Mouse (Mus musculus) testis, adult 2 months (tissue): ENCODE measurements at regions not wholly inside any gene's neighbourhood (a gene's known extent, or its start where the extent isn't known, plus 50 kb on each side); places are given as distances from the start of the nearest gene placed in this dataset.

Source experiments
- H3K27ac ChIP-seq: fragments of 200-500 bp; 2 replicates; pipeline ENCODE4 v1.5.1; 2012; ENCODE audit warnings: low read depth, low read length; ENCODE audit not compliant: control insufficient read depth, insufficient read depth
- H3K27me3 ChIP-seq: fragments of 200-500 bp; 2 replicates; pipeline ENCODE4 v1.6.1; 2012; ENCODE audit warnings: mild to moderate bottlenecking, low read length, moderate library complexity; ENCODE audit not compliant: control insufficient read depth, insufficient read depth
- H3K36me3 ChIP-seq: fragments of 200-500 bp; 2 replicates; pipeline ENCODE4 v1.6.1; 2012; ENCODE audit warnings: mild to moderate bottlenecking, low read length; ENCODE audit not compliant: control insufficient read depth, insufficient read depth
- H3K4me1 ChIP-seq: fragments of 200-500 bp; 2 replicates; pipeline ENCODE4 v1.6.1; 2012; ENCODE audit warnings: low read length; ENCODE audit not compliant: control insufficient read depth, insufficient read depth
- H3K4me3 ChIP-seq: fragments of 200-500 bp; 2 replicates; pipeline ENCODE4 v1.5.1; 2012; ENCODE audit warnings: low read depth, mild to moderate bottlenecking, low read length, moderate library complexity, mixed read lengths; ENCODE audit not compliant: control insufficient read depth
- CTCF ChIP-seq: fragments of 200-500 bp; IDR thresholded peaks from 2 replicates; pipeline ENCODE4 v1.5.1; 2012; ENCODE audit warnings: low read depth, mild to moderate bottlenecking, inconsistent platforms, low read length, moderate library complexity; ENCODE audit not compliant: control insufficient read depth, insufficient read depth, insufficient replicate concordance
- POLR2A ChIP-seq: fragments of 200-500 bp; IDR thresholded peaks from 2 replicates; pipeline ENCODE4 v1.6.1; 2012; ENCODE audit warnings: low read depth, mild to moderate bottlenecking, inconsistent platforms, low read length, moderate library complexity; ENCODE audit not compliant: control insufficient read depth

DNA sequence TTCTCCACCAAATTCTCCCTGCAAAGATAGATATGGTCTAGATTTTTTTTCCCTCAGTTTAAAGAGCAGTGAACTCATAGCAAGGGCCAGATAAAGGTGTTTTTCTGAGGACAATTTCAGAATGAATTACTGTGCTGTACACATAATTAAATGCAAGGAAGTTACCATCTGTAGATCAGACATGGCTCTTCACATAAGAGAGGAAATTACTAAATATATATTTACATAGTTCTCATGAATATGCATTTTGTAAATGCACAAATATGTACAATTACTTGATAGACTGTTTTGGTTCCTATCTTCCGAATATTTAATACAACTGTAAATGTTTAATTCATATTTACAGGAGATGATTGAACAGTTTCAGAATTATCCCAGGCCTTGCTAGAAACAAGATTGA is 769.9 kb upstream of the A1bg start:
- H3K36me3 ChIP-seq = no peaks in the 10 kb centered on the region
- no peaks in the 10 kb centered on the region for H3K27me3 ChIP-seq
- no peaks in the 10 kb centered on the region for H3K4me1 ChIP-seq
- no peak overlapping the region for H3K27ac ChIP-seq
- H3K4me3 ChIP-seq = no peak overlapping the region
- TF ChIP-seq POLR2A (no peak), CTCF (no peak)

DNA sequence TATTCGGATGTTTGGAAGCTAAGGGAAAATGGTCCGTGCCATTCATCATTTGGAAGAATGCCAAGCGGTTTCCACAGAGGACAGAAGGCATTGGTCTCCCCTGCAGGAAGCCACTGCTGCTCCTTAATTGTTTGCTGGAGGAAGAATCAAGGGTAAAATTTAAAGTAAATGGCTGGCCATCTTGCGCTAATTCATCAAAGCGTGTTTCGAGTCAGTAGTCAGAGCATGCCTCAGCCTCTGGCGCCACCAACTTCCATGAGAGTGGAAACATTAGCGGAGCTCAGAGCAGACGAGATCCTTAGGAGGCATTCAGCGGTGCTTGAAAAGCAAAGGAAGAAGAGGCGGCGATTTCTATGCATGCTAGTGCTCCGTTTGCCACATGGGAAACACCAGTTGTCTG is 767.6 kb upstream of the A1bg start:
- H3K27ac ChIP-seq = no peak overlapping the region
- no peak overlapping the region for H3K4me3 ChIP-seq
- H3K27me3 ChIP-seq = no peaks in the 10 kb centered on the region
- no peaks in the 10 kb centered on the region for H3K36me3 ChIP-seq
- H3K4me1 ChIP-seq = no peaks in the 10 kb centered on the region
- TF ChIP-seq CTCF (no peak), POLR2A (no peak)

DNA sequence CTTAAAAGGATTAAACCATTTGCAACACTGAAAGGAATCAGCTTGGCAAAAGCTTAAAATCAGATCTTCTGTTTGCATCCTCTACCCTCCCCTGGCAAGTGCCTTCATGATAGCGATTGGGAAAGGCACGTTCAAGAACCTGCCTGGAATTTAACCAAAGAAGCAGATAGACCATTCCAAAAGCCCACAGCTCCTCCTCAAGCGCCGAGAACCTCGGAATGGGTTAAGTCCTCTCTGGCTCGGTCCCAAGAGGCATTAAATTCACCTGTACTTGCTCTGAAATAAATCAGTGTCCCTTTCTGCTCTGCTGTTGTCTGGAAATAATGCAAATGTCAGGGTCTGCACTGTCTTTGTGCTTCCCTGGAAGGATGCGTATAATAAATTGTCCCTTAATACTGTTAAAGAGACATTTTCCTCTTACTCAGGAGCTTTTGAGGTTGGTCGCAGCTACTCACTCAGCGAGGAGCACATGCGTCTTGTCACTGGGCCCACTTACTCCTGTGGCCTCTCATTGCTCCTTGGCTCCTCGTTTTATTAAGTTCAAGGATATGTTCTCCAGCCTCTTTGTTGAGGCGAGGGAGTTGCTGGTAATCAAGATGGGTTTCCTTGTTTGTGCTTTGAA is 767.1 kb upstream of the A1bg start:
- Histone ChIP-seq H3K27ac (no peak overlapping the region), H3K4me3 (no peak overlapping the region), H3K4me1 (no peaks in the 10 kb centered on the region), H3K36me3 (no peaks in the 10 kb centered on the region), H3K27me3 (no peaks in the 10 kb centered on the region)
- TF ChIP-seq POLR2A (no peak), CTCF (no peak)

DNA sequence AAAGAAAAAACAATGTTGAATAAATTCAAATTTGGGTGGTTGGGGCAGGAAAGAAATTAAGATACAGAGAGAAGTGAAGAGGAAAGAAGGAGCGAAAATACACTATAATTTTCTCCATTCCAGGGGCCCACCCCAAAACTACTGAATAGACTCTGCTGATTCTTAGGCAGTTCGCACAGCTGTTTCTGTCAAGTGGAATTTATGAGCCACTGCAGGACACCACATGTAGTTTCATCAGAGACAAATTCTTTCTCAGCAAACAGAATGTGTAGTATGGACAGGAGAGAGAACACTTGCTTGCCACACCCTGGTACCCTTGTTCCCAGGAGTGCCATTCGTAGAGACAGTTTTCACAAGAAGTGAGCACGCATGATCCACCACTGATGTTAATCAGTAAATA is 760.2 kb upstream of the A1bg start:
- TF ChIP-seq CTCF = no peak
- TF ChIP-seq POLR2A = no peak
- no peaks in the 10 kb centered on the region for H3K36me3 ChIP-seq
- H3K27ac ChIP-seq = no peak overlapping the region
- no peaks in the 10 kb centered on the region for H3K4me1 ChIP-seq
- H3K27me3 ChIP-seq = no peaks in the 10 kb centered on the region
- H3K4me3 ChIP-seq = no peak overlapping the region

DNA sequence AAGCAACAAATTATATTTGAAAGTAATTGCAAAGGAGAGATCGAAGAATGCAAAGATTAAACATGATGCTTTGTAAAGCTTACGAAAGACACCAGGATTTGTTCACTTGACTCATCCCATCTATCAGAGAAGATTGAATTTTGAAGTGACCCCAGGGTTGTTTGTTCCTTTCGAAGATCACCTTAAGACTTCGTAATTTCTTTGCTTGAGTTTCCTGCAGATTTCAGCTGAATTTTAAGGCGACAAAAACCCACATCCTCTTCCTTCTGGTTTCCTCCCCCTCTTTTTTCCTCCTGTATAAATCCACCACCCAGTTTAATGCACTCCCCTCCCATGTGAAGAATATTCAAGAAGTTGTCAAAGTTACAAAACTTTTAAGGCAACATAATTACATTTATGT is 747.7 kb upstream of the A1bg start:
- Histone ChIP-seq H3K27ac (no peak overlapping the region), H3K36me3 (no peaks in the 10 kb centered on the region), H3K4me1 (no peaks in the 10 kb centered on the region), H3K4me3 (no peak overlapping the region), H3K27me3 (no peaks in the 10 kb centered on the region)
- TF ChIP-seq CTCF (no peak), POLR2A (no peak)

DNA sequence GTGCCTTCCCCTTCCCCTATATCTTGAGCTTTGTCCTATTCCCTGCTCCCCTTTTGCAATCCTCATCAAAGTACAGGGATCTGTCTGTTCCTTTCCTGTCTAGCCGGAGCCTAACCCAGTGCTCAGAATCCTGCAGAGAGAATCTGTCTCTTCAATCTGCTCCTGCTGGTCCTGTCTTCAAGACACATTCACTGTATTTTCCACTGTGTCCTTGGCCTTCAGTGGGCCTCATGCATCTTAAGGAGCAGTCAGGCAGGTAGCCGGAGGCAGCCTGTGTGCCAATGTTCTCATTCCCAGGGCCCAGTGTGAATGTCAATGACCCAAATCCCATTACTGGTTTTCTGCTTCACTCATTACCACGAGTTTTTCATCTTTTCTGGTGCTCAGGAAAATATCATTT is 737.8 kb upstream of the A1bg start:
- H3K4me3 ChIP-seq = no peak overlapping the region
- no peaks in the 10 kb centered on the region for H3K27me3 ChIP-seq
- no peaks in the 10 kb centered on the region for H3K4me1 ChIP-seq
- H3K27ac ChIP-seq = no peak overlapping the region
- TF ChIP-seq POLR2A (no peak), CTCF (no peak)
- no peaks in the 10 kb centered on the region for H3K36me3 ChIP-seq

DNA sequence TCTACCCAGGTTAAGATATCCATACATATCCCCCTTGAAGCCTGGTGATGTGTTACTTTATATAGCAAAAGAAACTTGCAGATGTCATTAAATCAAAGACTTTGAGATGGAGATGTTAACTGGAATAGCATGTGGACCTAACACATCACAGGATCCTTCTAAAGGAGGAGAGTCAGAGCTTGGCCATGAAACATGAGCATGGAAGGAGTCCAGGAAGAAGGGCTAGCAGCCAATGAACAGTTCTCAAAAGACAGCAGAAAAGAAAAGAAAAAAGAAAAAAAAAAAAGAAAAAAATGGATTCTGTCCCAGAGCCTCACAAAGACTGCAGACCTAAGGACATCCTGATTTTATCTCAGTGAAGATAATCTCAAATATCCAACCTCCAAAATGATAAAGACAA is 734.1 kb upstream of the A1bg start:
- Histone ChIP-seq H3K4me1 (no peaks in the 10 kb centered on the region), H3K36me3 (no peaks in the 10 kb centered on the region), H3K4me3 (no peak overlapping the region), H3K27me3 (no peaks in the 10 kb centered on the region), H3K27ac (no peak overlapping the region)
- TF ChIP-seq CTCF (no peak), POLR2A (no peak)

DNA sequence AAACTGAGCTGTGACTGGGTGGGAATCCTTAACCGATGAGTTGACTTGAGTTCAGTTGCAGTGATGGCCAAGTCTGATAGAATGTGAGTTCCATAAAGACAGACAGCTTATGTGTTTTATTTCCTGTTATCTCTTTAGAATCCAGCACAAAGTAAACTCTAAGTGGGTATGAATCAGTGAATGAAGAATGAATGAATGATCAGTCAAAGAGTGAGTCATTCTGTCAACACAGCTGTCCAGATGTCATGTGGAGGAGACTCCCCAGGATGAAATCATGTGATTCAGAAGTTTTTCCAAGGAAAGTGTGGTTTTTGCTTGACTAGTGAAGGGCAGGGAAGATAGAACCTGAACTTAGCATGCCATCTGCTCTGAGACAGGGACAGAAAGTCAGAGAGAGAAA is 732.0 kb upstream of the A1bg start:
- Histone ChIP-seq H3K36me3 (no peaks in the 10 kb centered on the region), H3K27me3 (no peaks in the 10 kb centered on the region), H3K4me3 (no peak overlapping the region), H3K27ac (no peak overlapping the region), H3K4me1 (no peaks in the 10 kb centered on the region)
- TF ChIP-seq POLR2A (no peak), CTCF (no peak)
